Comparison of ENCODE assay signal across 16 mouse cellular contexts in genomic region chr11:102859933-102860332, GRCm38 (mm10). TPM values are rescaled to one million over a fixed set of nuclear protein-coding genes. Genes with fewer than 3 reads are reported as not detected.
DNase-seq lines count a peak whose midpoint lies in the region; ATAC-seq and TF ChIP-seq lines count a peak whose summit lies in the region.
"Had no signal": no experiment of that assay in that cellular context is flagged by ENCODE, and none has a peak within 500 bp of the region (broad histone marks: within the 10 kb centered on the region; RNA-seq: fewer than 3 reads in every experiment).

No protein-coding gene starts in this region.

- H3K27ac ChIP-seq in hindbrain, postnatal 0 days, result no peak overlapping the region
- H3K27ac ChIP-seq in hindbrain, embryonic 13.5 days, result no peak overlapping the region
- H3K27ac ChIP-seq in heart, embryonic 11.5 days (ENCODE audit: low read depth, low read length), result no peak overlapping the region
- H3K27ac ChIP-seq in heart, adult 2 months, result no peak overlapping the region
- H3K27ac ChIP-seq: midbrain, embryonic 12.5 days; neural tube, embryonic 13.5 days had no signal

- TF ChIP-seq POLR2A in heart, adult 2 months (IDR thresholded peaks at IDR 0.05; ENCODE audit: insufficient read depth, low read depth, low read length), result no peak

- H3K4me3 ChIP-seq in hindbrain, postnatal 0 days (ENCODE audit: low read length), result no peak overlapping the region
- no peak overlapping the region for H3K4me3 ChIP-seq in hindbrain, embryonic 13.5 days
- H3K4me3 ChIP-seq in heart, embryonic 11.5 days (ENCODE audit: low read depth, low read length), result no peak overlapping the region
- no peak overlapping the region for H3K4me3 ChIP-seq in heart, adult 2 months
- H3K4me3 ChIP-seq: midbrain, embryonic 12.5 days; neural tube, embryonic 13.5 days had no signal

- intact Hi-C loops in heart, adult 2 months (cut with DNase I), result no loop called here

- peak; percentile 32 to 45 for DNase-seq in cerebellum, adult 18-20 months
- no peak for DNase-seq in cerebellum, adult 9-10 months
- peak; percentile 57 for DNase-seq in hindbrain, postnatal 0 days (ENCODE audit: low spot score)
- DNase-seq in gastrocnemius, adult 8-10 months (ENCODE audit: low spot score in 2 of 2), result peak; percentile 50 to 68
- DNase-seq in right cerebral cortex, postnatal 10 days (ENCODE audit: low spot score in 2 of 2), result peak; percentile 36 to 54
- DNase-seq in heart, adult 2 months, result no peak
- DNase-seq: kidney, adult 8-10 months; lung, postnatal 14 days; thymus, adult 18-20 months had no signal

- H3K4me2 ChIP-seq in hindbrain, postnatal 0 days (ENCODE audit: low read depth, low read length), result no peak overlapping the region
- no peak overlapping the region for H3K4me2 ChIP-seq in hindbrain, embryonic 13.5 days
- no peak overlapping the region for H3K4me2 ChIP-seq in heart, embryonic 11.5 days
- H3K4me2 ChIP-seq: liver, embryonic 11.5 days; midbrain, embryonic 12.5 days; neural tube, embryonic 13.5 days had no signal

- peak; percentile 59; the same call in 1 of the 2 replicates for ATAC-seq in hindbrain, postnatal 0 days
- ATAC-seq in hindbrain, embryonic 13.5 days (ENCODE audit: low FRiP score), result no peak
- no peak for ATAC-seq in heart, embryonic 11.5 days (replicated peaks; ENCODE audit: insufficient number of reproducible peaks, low FRiP score, low TSS enrichment)

- no peak overlapping the region for H3K9ac ChIP-seq in hindbrain, postnatal 0 days (replicated peaks; ENCODE audit: low read length)
- no peak overlapping the region for H3K9ac ChIP-seq in hindbrain, embryonic 13.5 days
- H3K9ac ChIP-seq in heart, embryonic 11.5 days (ENCODE audit: low read depth, low read length), result no peak overlapping the region
- no peak overlapping the region for H3K9ac ChIP-seq in heart, adult 2 months (ENCODE audit: low read depth, low read length)
- H3K9ac ChIP-seq: midbrain, embryonic 12.5 days; neural tube, embryonic 13.5 days had no signal

- 57% methylated on average over 8 of the region's 8 CpGs for WGBS in hindbrain, postnatal 0 days
- WGBS in hindbrain, embryonic 13.5 days, result 95% methylated on average over 8 of the region's 8 CpGs
- 88% methylated on average over 8 of the region's 8 CpGs for WGBS in heart, embryonic 11.5 days (ENCODE audit: insufficient replicate concordance)
- WGBS in heart, adult 2 months, result 93% methylated on average over 8 of the region's 8 CpGs

- no peaks in the 10 kb centered on the region for H3K79me2 ChIP-seq in heart, adult 2 months (replicated peaks; ENCODE audit: control insufficient read depth, insufficient read depth, low read length)

- no peak for TF ChIP-seq EP300 in heart, adult 2 months (IDR thresholded peaks at IDR 0.05; ENCODE audit: insufficient read depth, low read depth, low read length)

- H3K36me3 ChIP-seq in hindbrain, postnatal 0 days (ENCODE audit: insufficient read depth, low read length), result peaks cover 35% of the 10 kb centered on the region
- peaks cover 91% of the 10 kb centered on the region for H3K36me3 ChIP-seq in hindbrain, embryonic 13.5 days
- peaks cover 27% of the 10 kb centered on the region for H3K36me3 ChIP-seq in heart, embryonic 11.5 days (ENCODE audit: control insufficient read depth, insufficient read depth, low read length)
- H3K36me3 ChIP-seq in heart, adult 2 months (ENCODE audit: control insufficient read depth, insufficient read depth, low read length), result no peaks in the 10 kb centered on the region

- no peak for TF ChIP-seq CTCF in hindbrain, postnatal 0 days (IDR thresholded peaks at IDR 0.05; ENCODE audit: low read depth)
- TF ChIP-seq CTCF in heart, adult 2 months (IDR thresholded peaks at IDR 0.05), result no peak

- H3K4me1 ChIP-seq in hindbrain, postnatal 0 days (ENCODE audit: insufficient read depth, low read length), result no peaks in the 10 kb centered on the region
- H3K4me1 ChIP-seq in hindbrain, embryonic 13.5 days (replicated peaks), result no peaks in the 10 kb centered on the region
- no peaks in the 10 kb centered on the region for H3K4me1 ChIP-seq in heart, embryonic 11.5 days (ENCODE audit: control insufficient read depth, insufficient read depth, low read length)
- no peaks in the 10 kb centered on the region for H3K4me1 ChIP-seq in heart, adult 2 months (ENCODE audit: control insufficient read depth, insufficient read depth, low read length)
- H3K4me1 ChIP-seq: midbrain, embryonic 12.5 days; neural tube, embryonic 13.5 days had no signal

- H3K27me3 ChIP-seq in hindbrain, postnatal 0 days (ENCODE audit: insufficient read depth, low read length), result no peaks in the 10 kb centered on the region
- H3K27me3 ChIP-seq in hindbrain, embryonic 13.5 days, result no peaks in the 10 kb centered on the region
- H3K27me3 ChIP-seq in heart, embryonic 11.5 days (ENCODE audit: control insufficient read depth, insufficient read depth, low read length), result no peaks in the 10 kb centered on the region
- H3K27me3 ChIP-seq in heart, adult 2 months (ENCODE audit: control insufficient read depth, insufficient read depth, low read length), result no peaks in the 10 kb centered on the region
- H3K27me3 ChIP-seq: midbrain, embryonic 12.5 days; neural tube, embryonic 13.5 days had no signal

- no peaks in the 10 kb centered on the region for H3K9me3 ChIP-seq in hindbrain, postnatal 0 days (ENCODE audit: low read length)
- H3K9me3 ChIP-seq in hindbrain, embryonic 13.5 days, result no peaks in the 10 kb centered on the region
- no peaks in the 10 kb centered on the region for H3K9me3 ChIP-seq in heart, embryonic 11.5 days (replicated peaks; ENCODE audit: control insufficient read depth, low read length)
- H3K9me3 ChIP-seq: midbrain, embryonic 12.5 days; neural tube, embryonic 13.5 days had no signal

RNA-seq across cellular contexts. Expression of gene Eftud2, which starts 20.9 kb away (rescaled TPM):
- 63.8 and 70.8 TPM in 2 replicates for total RNA-seq in hindbrain, postnatal 0 days (2014; rRNA removed)
- polyA plus RNA-seq in hindbrain, postnatal 0 days (2015; fragmentation: Nextera tagmentation; extraction: Ambion mirVana), result 104 and 106 TPM in 2 replicates
- 149 and 151 TPM in 2 replicates for polyA plus RNA-seq in hindbrain, embryonic 13.5 days (2015; fragmentation: Nextera tagmentation; extraction: Ambion mirVana)
- 10 to 100 TPM; 19.9 to 25.3 (median 23.8) TPM for total RNA-seq in gastrocnemius, adult 8-10 months (2022)
- 136 and 149 TPM in 2 replicates for polyA plus RNA-seq in heart, embryonic 11.5 days (2014; fragmentation: Nextera tagmentation; extraction: Ambion mirVana)
- 10 to 100 TPM; 36.0 to 37.4 TPM for total RNA-seq in heart, adult 2 months (2021)
- 44.9 and 62.6 TPM in 2 replicates for polyA plus RNA-seq in heart, adult 2 months (2012; rRNA removed)

RNA-seq across cellular contexts. Expression of gene Ccdc103, which starts 21.1 kb away (rescaled TPM):
- 0.25 and 0.31 TPM in 2 replicates for total RNA-seq in hindbrain, postnatal 0 days (2014; rRNA removed)
- 2.2 and 2.4 TPM in 2 replicates for polyA plus RNA-seq in hindbrain, postnatal 0 days (2015; fragmentation: Nextera tagmentation; extraction: Ambion mirVana)
- 2.0 TPM in 2 replicates for polyA plus RNA-seq in hindbrain, embryonic 13.5 days (2015; fragmentation: Nextera tagmentation; extraction: Ambion mirVana)
- total RNA-seq in gastrocnemius, adult 8-10 months (2022), result not detected
- polyA plus RNA-seq in heart, embryonic 11.5 days (2014; fragmentation: Nextera tagmentation; extraction: Ambion mirVana), result 0.42 and 0.56 TPM in 2 replicates
- not detected for total RNA-seq in heart, adult 2 months (2021)
- 0.18 and 0.20 TPM in 2 replicates for polyA plus RNA-seq in heart, adult 2 months (2012; rRNA removed)

RNA-seq across cellular contexts. Expression of gene Higd1b, which starts 24.3 kb away (rescaled TPM):
- 12.4 and 15.8 TPM in 2 replicates for total RNA-seq in hindbrain, postnatal 0 days (2014; rRNA removed)
- 14.5 and 15.0 TPM in 2 replicates for polyA plus RNA-seq in hindbrain, postnatal 0 days (2015; fragmentation: Nextera tagmentation; extraction: Ambion mirVana)
- 2.4 and 4.2 TPM in 2 replicates for polyA plus RNA-seq in hindbrain, embryonic 13.5 days (2015; fragmentation: Nextera tagmentation; extraction: Ambion mirVana)
- total RNA-seq in gastrocnemius, adult 8-10 months (2022), result 1 to 10 TPM; 1.3 to 2.9 (median 2.2) TPM
- not detected in 2 replicates for polyA plus RNA-seq in heart, embryonic 11.5 days (2014; fragmentation: Nextera tagmentation; extraction: Ambion mirVana)
- 10 to 100 TPM; 11.0 to 12.2 TPM for total RNA-seq in heart, adult 2 months (2021)
- polyA plus RNA-seq in heart, adult 2 months (2012; rRNA removed), result 15.2 and 21.6 TPM in 2 replicates
- total RNA-seq: hematopoietic stem cell, adult 5-6 weeks had no signal
- polyA plus RNA-seq: liver, embryonic 11.5 days; midbrain, embryonic 12.5 days had no signal

RNA-seq across cellular contexts. Expression of gene Fam187a, which starts 25.0 kb away (rescaled TPM):
- not detected in 2 replicates for total RNA-seq in hindbrain, postnatal 0 days (2014; rRNA removed)
- polyA plus RNA-seq in hindbrain, postnatal 0 days (2015; fragmentation: Nextera tagmentation; extraction: Ambion mirVana), result not detected in 2 replicates
- not detected in 2 replicates for polyA plus RNA-seq in hindbrain, embryonic 13.5 days (2015; fragmentation: Nextera tagmentation; extraction: Ambion mirVana)
- total RNA-seq in gastrocnemius, adult 8-10 months (2022), result not detected
- not detected in 2 replicates for polyA plus RNA-seq in heart, embryonic 11.5 days (2014; fragmentation: Nextera tagmentation; extraction: Ambion mirVana)
- total RNA-seq in heart, adult 2 months (2021), result not detected
- polyA plus RNA-seq in heart, adult 2 months (2012; rRNA removed), result not detected in 2 replicates
- total RNA-seq: hematopoietic stem cell, adult 5-6 weeks; layer of hippocampus, postnatal 10 days had no signal
- polyA plus RNA-seq: liver, embryonic 11.5 days; midbrain, embryonic 12.5 days; neural tube, embryonic 13.5 days had no signal

RNA-seq across cellular contexts. Expression of gene Gjc1, which starts 40.4 kb away (rescaled TPM):
- 13.2 and 18.0 TPM in 2 replicates for total RNA-seq in hindbrain, postnatal 0 days (2014; rRNA removed)
- 21.3 and 24.1 TPM in 2 replicates for polyA plus RNA-seq in hindbrain, postnatal 0 days (2015; fragmentation: Nextera tagmentation; extraction: Ambion mirVana)
- polyA plus RNA-seq in hindbrain, embryonic 13.5 days (2015; fragmentation: Nextera tagmentation; extraction: Ambion mirVana), result 43.8 and 44.8 TPM in 2 replicates
- total RNA-seq in gastrocnemius, adult 8-10 months (2022), result 1 to 10 TPM; 3.0 to 4.7 (median 3.4) TPM
- 56.6 and 59.7 TPM in 2 replicates for polyA plus RNA-seq in heart, embryonic 11.5 days (2014; fragmentation: Nextera tagmentation; extraction: Ambion mirVana)
- 10 to 100 TPM; 19.4 to 23.4 TPM for total RNA-seq in heart, adult 2 months (2021)
- 12.9 and 26.4 TPM in 2 replicates for polyA plus RNA-seq in heart, adult 2 months (2012; rRNA removed)
- total RNA-seq: hematopoietic stem cell, adult 5-6 weeks had no signal

Comparison
In these comparisons a context has a peak if more than half of its experiments do, and no peak if none do; other contexts are left out.
1. DNase-seq: peak in cerebellum, adult 18-20 months (2 of 2), hindbrain, postnatal 0 days (single experiment), gastrocnemius, adult 8-10 months (2 of 2) and right cerebral cortex, postnatal 10 days (2 of 2); none in cerebellum, adult 9-10 months (single experiment) and heart, adult 2 months (0 of 2).